Mouse (Mus musculus): ENCODE data around the gene Pde4c.

DNA sequence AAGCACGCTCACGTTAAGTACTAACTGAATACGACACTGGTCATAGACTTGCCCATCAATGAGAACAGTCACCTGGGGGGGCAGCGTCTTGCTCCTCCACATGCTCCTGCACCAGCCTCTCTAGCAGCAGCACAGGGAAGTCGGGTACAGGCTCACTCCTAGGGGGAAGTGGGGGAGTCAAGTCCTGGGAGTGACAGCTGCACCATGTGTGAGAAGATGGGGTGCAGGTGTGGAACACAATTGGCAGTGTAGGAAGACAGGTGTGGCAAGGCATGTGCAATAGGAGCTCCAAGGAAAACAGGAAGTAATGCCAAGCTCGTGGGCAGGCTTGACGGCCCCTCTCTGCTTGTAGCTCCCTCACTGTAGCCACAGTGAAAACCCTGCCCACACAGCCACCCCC is 47.7 kb downstream of the Pde4c start:
- TF ChIP-seq ZNF384 (IDR thresholded peaks at IDR 0.05; ENCODE audit: low read depth, low read length) (no peak), CTCF (IDR thresholded peaks at IDR 0.05 in 2 of 3, conservative IDR thresholded peaks at IDR 0.05 in 1 of 3; ENCODE audit: control insufficient read depth in 1 of 3, insufficient read depth in 1 of 3, low read depth in 2 of 3, low read length in 3 of 3, poor library complexity in 1 of 3, severe bottlenecking in 1 of 3) (no peak), TCF12 (IDR thresholded peaks at IDR 0.05; ENCODE audit: low read depth, low read length) (no peak), RAD21 (IDR thresholded peaks at IDR 0.05; ENCODE audit: low read depth, low read length) (no peak), EP300 (IDR thresholded peaks at IDR 0.05; ENCODE audit: low read depth in 1 of 2, low read length in 2 of 2) (no peak), POLR2A (IDR thresholded peaks at IDR 0.05; ENCODE audit: control insufficient read depth in 1 of 2, insufficient read depth in 1 of 2, low read depth in 1 of 2, low read length in 2 of 2, poor library complexity in 1 of 2) (no peak), USF1 (IDR thresholded peaks at IDR 0.05; ENCODE audit: low read depth, low read length) (no peak), POLR2AphosphoS5 (IDR thresholded peaks at IDR 0.05; ENCODE audit: borderline replicate concordance, low read depth, low read length) (no peak), ZC3H11A (IDR thresholded peaks at IDR 0.05; ENCODE audit: low read depth, low read length) (no peak), E2F4 (IDR thresholded peaks at IDR 0.05; ENCODE audit: borderline replicate concordance, low read depth, low read length) (no peak), MAZ (IDR thresholded peaks at IDR 0.05; ENCODE audit: low read depth, low read length) (no peak), MXI1 (IDR thresholded peaks at IDR 0.05; ENCODE audit: low read depth, low read length) (no peak), UBTF (IDR thresholded peaks at IDR 0.05; ENCODE audit: borderline replicate concordance, insufficient read depth, low read depth, low read length) (no peak), MAX (IDR thresholded peaks at IDR 0.05; ENCODE audit: low read length) (no peak)
